Mouse (Mus musculus): ENCODE results near the gene Ubxn7. TPM values are rescaled to one million over a fixed set of nuclear protein-coding genes. Genes with fewer than 3 reads are reported as not detected.

Ubxn7 gene
- polyA plus RNA-seq, 1 experiment from 2014 or later, result 30.4 TPM

DNA sequence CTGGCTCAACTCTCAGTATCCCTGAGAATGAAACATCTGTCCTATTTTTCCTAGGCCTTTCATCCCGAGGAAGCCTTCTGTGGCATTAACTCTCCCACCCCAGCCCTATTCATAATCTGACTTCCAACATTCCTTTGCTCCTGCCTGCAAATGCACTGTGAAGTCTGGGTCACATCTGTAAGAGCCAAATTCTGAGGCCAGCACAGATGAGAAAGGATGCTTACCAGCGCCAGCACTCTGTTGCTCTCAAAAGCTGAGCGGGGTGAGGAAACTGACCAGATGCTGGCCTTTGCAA is 64.4 kb downstream of the Ubxn7 start:
- no peaks in the 10 kb centered on the region for H3K4me1 ChIP-seq (replicated peaks; ENCODE audit: control insufficient read depth, insufficient read depth, low read length)
- H3K4me2 ChIP-seq (ENCODE audit: low read length), result no peak overlapping the region
- H3K27me3 ChIP-seq (replicated peaks; ENCODE audit: control insufficient read depth, insufficient read depth, low read length), result no peaks in the 10 kb centered on the region
- H3K36me3 ChIP-seq (ENCODE audit: control insufficient read depth, insufficient read depth), result peaks cover 1% of the 10 kb centered on the region; the same call in 1 of the 2 replicates
- no peak overlapping the region for H3K27ac ChIP-seq (ENCODE audit: low read length)
- H3K9me3 ChIP-seq (ENCODE audit: control insufficient read depth, low read length), result no peaks in the 10 kb centered on the region
- no peak overlapping the region for H3K9ac ChIP-seq (replicated peaks; ENCODE audit: low read depth, low read length)
- H3K4me3 ChIP-seq (replicated peaks; ENCODE audit: low read length), result no peak overlapping the region
- no peak for ATAC-seq
- 67% methylated on average over 3 of the region's 3 CpGs for WGBS

DNA sequence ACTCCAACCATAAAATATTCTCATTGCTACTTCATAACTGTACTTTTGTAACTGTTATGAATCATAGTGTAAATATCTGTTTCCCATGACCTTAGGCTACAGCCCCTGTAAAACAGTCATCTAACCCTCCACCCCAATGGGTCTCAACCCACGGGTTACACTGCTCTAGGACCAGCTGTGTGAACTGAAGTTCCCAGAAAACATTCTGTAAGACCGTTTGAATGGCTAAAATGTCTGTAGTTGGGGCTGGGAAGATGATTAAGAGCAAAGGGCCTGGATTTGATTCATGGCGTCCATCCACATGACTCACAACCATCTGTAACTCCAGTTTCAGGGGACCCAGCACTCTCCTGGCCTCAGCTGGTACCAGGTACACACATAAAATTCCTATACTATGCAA is 66.1 kb downstream of the Ubxn7 start:
- H3K9ac ChIP-seq (replicated peaks; ENCODE audit: low read depth, low read length), result no peak overlapping the region
- no peak for ATAC-seq
- no peak overlapping the region for H3K4me2 ChIP-seq (ENCODE audit: low read length)
- no peaks in the 10 kb centered on the region for H3K4me1 ChIP-seq (replicated peaks; ENCODE audit: control insufficient read depth, insufficient read depth, low read length)
- 75% methylated on average over 3 of the region's 3 CpGs for WGBS
- H3K9me3 ChIP-seq (ENCODE audit: control insufficient read depth, low read length), result no peaks in the 10 kb centered on the region
- no peaks in the 10 kb centered on the region for H3K36me3 ChIP-seq (ENCODE audit: control insufficient read depth, insufficient read depth)
- H3K27me3 ChIP-seq (replicated peaks; ENCODE audit: control insufficient read depth, insufficient read depth, low read length), result no peaks in the 10 kb centered on the region
- H3K4me3 ChIP-seq (replicated peaks; ENCODE audit: low read length), result no peak overlapping the region
- H3K27ac ChIP-seq (ENCODE audit: low read length), result no peak overlapping the region

DNA sequence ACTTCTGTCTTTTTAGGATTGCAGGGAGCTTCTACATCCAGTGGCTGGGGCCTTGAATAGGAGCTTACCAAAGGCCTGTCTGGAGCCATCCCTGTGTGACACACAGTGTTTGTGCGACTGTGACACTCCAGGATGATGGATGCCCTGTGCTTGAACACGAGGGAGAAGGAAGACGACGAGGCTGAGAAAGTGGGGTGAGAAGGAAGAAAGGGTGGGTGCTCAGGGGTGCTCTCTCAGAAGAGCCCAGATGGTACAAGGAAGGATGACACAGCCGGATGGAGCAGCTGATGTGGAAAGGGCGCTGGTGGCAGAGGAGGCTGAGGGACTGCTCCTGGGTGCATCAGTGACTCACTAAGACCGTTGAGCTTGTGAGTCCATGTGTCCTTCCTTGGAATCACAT is 68.2 kb downstream of the Ubxn7 start, which contains the start of gene Tm4sf19:
Gene Tm4sf19 (plus strand): TSS at position 240 of the 400 bp plus-strand sequence.
- Histone ChIP-seq H3K27me3 (replicated peaks; ENCODE audit: control insufficient read depth, insufficient read depth, low read length) (no peaks in the 10 kb centered on the region), H3K9me3 (ENCODE audit: control insufficient read depth, low read length) (no peaks in the 10 kb centered on the region), H3K4me3 (replicated peaks; ENCODE audit: low read length) (no peak within 1 kb of the TSS), H3K27ac (ENCODE audit: low read length) (no peak within 1 kb of the TSS), H3K9ac (replicated peaks; ENCODE audit: low read depth, low read length) (no peak within 1 kb of the TSS), H3K36me3 (ENCODE audit: control insufficient read depth, insufficient read depth) (no peaks in the 10 kb centered on the region), H3K4me1 (replicated peaks; ENCODE audit: control insufficient read depth, insufficient read depth, low read length) (no peaks in the 10 kb centered on the region), H3K4me2 (ENCODE audit: low read length) (no peak within 1 kb of the TSS)
- 90% methylated on average over 7 of the region's 7 CpGs for WGBS
- ATAC-seq, result no peak

DNA sequence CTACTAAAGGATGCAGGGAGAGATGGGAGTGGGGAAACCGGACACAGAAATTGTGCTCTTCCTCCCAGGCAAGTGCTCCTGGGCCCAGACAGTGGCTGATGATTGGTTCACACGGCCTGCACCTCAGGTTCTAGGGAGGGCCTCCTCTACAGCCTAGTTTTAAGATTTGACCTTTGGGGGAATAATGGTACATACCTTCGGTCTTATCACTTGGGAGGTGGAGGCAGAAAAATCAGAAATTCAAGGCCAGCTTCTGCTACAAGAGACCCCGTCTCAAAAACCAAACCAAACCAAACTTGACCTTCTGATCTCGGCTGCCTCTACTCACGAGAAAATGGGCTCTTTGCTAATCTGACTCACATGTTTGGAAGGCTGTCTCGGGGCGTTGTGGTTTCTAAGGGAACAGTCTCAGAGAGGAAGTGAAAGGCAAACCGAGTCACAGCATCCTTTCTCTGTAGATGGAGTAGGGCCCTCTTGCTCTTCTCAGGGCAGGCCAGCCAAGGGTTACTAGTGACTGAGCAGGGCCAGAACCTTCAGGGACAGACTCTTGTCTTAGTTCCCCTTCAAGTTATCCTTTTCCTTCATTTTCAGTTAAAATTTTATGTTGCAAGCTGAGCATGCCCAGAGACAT is 69.4 kb downstream of the Ubxn7 start:
- Histone ChIP-seq H3K9me3 (ENCODE audit: control insufficient read depth, low read length) (no peaks in the 10 kb centered on the region), H3K36me3 (ENCODE audit: control insufficient read depth, insufficient read depth) (no peaks in the 10 kb centered on the region), H3K4me2 (ENCODE audit: low read length) (no peak overlapping the region), H3K4me3 (replicated peaks; ENCODE audit: low read length) (no peak overlapping the region), H3K27ac (ENCODE audit: low read length) (no peak overlapping the region), H3K4me1 (replicated peaks; ENCODE audit: control insufficient read depth, insufficient read depth, low read length) (no peaks in the 10 kb centered on the region), H3K9ac (replicated peaks; ENCODE audit: low read depth, low read length) (no peak overlapping the region), H3K27me3 (replicated peaks; ENCODE audit: control insufficient read depth, insufficient read depth, low read length) (no peaks in the 10 kb centered on the region)
- no peak for ATAC-seq
- WGBS, result 84% methylated on average over 9 of the region's 9 CpGs

DNA sequence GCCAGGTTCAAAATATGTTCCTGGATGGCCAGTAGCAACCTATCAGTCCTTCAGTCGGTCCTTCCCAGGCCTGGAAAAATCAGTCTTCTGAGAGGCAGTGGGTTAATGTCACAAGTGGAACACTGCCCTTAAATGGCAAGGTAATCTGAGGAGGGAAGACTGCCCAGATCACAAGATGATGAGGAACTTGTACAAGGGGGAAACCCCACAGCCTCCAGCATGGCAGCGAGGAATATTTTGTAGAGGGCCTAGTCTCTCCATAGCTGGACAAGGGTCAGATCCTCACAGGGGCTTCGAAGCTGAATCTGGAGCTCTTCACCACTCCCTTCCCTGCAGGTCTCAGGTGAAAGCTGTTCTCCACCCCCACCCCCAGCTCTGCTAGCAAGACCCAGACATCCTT is 70.8 kb downstream of the Ubxn7 start:
- WGBS, result 86% methylated on average over 3 of the region's 3 CpGs
- H3K27ac ChIP-seq (ENCODE audit: low read length), result no peak overlapping the region

DNA sequence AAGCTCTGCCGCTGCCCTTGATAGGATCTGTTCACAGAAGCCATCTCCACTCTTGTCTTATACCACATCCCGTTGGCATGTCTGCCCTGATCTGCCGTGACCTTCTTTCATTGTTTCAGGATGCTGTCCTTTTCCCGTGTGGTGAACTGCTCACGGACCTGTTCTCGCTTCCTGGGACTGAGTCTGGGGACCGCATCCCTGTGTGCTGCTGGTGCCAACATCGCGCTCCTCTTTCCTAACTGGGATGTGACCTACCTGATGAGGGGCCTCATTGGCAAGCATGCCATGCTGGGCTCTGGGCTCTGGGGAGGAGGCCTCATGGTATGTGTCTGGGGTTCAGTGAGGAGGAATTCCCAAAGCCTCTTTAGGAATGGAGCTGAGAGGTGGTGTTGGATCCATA is 73.7 kb downstream of the Ubxn7 start:
- ATAC-seq, result no peak
- WGBS, result 91% methylated on average over 9 of the region's 9 CpGs

More for the DNA sequence above, 70.8 kb downstream of the Ubxn7 start:
- H3K4me1 ChIP-seq (replicated peaks; ENCODE audit: control insufficient read depth, insufficient read depth, low read length), result no peaks in the 10 kb centered on the region
- no peaks in the 10 kb centered on the region for H3K36me3 ChIP-seq (ENCODE audit: control insufficient read depth, insufficient read depth)
- H3K4me3 ChIP-seq (replicated peaks; ENCODE audit: low read length), result no peak overlapping the region
- no peaks in the 10 kb centered on the region for H3K9me3 ChIP-seq (ENCODE audit: control insufficient read depth, low read length)
- H3K9ac ChIP-seq (replicated peaks; ENCODE audit: low read depth, low read length), result no peak overlapping the region
- H3K27me3 ChIP-seq (replicated peaks; ENCODE audit: control insufficient read depth, insufficient read depth, low read length), result no peaks in the 10 kb centered on the region
- no peak for ATAC-seq
- no peak overlapping the region for H3K4me2 ChIP-seq (ENCODE audit: low read length)

DNA sequence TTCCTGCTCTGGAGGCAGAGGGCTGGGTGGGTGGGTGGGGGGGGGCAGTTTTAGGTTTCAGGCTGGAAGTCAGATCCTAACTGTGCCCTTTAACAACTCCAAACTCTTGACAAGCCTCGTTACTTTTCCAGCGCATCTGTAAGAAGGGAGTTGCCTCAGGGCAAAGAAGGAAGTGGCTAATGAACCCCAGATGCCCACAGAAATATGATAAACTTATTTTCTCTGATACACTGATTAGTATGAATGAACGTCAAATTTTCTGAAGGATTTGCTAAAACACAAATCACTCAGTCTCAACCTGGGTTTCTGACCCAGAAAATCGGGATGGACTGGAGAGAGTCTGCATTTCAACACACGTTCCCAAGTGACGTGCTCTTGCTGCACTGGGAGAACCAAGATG is 74.6 kb downstream of the Ubxn7 start:
- no peaks in the 10 kb centered on the region for H3K9me3 ChIP-seq (ENCODE audit: control insufficient read depth, low read length)
- WGBS, result 77% methylated on average over 6 of the region's 6 CpGs
- no peaks in the 10 kb centered on the region for H3K4me1 ChIP-seq (replicated peaks; ENCODE audit: control insufficient read depth, insufficient read depth, low read length)
- no peak for ATAC-seq
- H3K4me3 ChIP-seq (replicated peaks; ENCODE audit: low read length), result no peak overlapping the region
- no peak overlapping the region for H3K9ac ChIP-seq (replicated peaks; ENCODE audit: low read depth, low read length)
- H3K36me3 ChIP-seq (ENCODE audit: control insufficient read depth, insufficient read depth), result no peaks in the 10 kb centered on the region
- no peak overlapping the region for H3K27ac ChIP-seq (ENCODE audit: low read length)
- H3K4me2 ChIP-seq (ENCODE audit: low read length), result no peak overlapping the region
- no peaks in the 10 kb centered on the region for H3K27me3 ChIP-seq (replicated peaks; ENCODE audit: control insufficient read depth, insufficient read depth, low read length)

More for the DNA sequence above, 73.7 kb downstream of the Ubxn7 start:
- H3K4me2 ChIP-seq (ENCODE audit: low read length), result no peak overlapping the region
- no peaks in the 10 kb centered on the region for H3K27me3 ChIP-seq (replicated peaks; ENCODE audit: control insufficient read depth, insufficient read depth, low read length)
- H3K4me3 ChIP-seq (replicated peaks; ENCODE audit: low read length), result no peak overlapping the region
- no peaks in the 10 kb centered on the region for H3K36me3 ChIP-seq (ENCODE audit: control insufficient read depth, insufficient read depth)
- H3K9me3 ChIP-seq (ENCODE audit: control insufficient read depth, low read length), result no peaks in the 10 kb centered on the region
- H3K9ac ChIP-seq (replicated peaks; ENCODE audit: low read depth, low read length), result no peak overlapping the region
- H3K27ac ChIP-seq (ENCODE audit: low read length), result no peak overlapping the region
- no peaks in the 10 kb centered on the region for H3K4me1 ChIP-seq (replicated peaks; ENCODE audit: control insufficient read depth, insufficient read depth, low read length)

DNA sequence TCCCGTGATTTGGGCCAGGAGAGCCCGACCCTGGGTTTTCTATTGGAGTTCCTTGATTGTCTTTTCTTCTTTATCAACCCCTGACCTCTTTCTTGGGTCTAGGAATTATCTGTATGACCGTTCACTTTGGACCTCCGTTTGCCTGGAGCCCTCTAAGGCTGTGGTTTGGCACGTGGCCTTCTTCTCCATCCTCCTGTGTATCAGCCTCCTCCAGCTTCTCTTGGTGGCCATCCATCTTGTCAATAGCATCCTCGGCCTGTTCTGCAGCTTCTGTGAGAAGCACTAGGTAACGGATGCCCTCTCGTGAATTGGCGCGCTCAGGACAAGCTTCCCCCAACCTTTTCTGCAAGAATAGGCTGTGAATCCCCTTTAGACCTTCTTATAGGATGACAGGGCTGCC is 75.7 kb downstream of the Ubxn7 start:
- Histone ChIP-seq H3K27me3 (replicated peaks; ENCODE audit: control insufficient read depth, insufficient read depth, low read length) (no peaks in the 10 kb centered on the region), H3K4me1 (replicated peaks; ENCODE audit: control insufficient read depth, insufficient read depth, low read length) (no peaks in the 10 kb centered on the region), H3K4me3 (replicated peaks; ENCODE audit: low read length) (no peak overlapping the region), H3K27ac (ENCODE audit: low read length) (no peak overlapping the region), H3K36me3 (ENCODE audit: control insufficient read depth, insufficient read depth) (no peaks in the 10 kb centered on the region), H3K9me3 (ENCODE audit: control insufficient read depth, low read length) (no peaks in the 10 kb centered on the region), H3K4me2 (ENCODE audit: low read length) (no peak overlapping the region), H3K9ac (replicated peaks; ENCODE audit: low read depth, low read length) (no peak overlapping the region)
- 86% methylated on average over 10 of the region's 10 CpGs for WGBS
- ATAC-seq, result no peak

DNA sequence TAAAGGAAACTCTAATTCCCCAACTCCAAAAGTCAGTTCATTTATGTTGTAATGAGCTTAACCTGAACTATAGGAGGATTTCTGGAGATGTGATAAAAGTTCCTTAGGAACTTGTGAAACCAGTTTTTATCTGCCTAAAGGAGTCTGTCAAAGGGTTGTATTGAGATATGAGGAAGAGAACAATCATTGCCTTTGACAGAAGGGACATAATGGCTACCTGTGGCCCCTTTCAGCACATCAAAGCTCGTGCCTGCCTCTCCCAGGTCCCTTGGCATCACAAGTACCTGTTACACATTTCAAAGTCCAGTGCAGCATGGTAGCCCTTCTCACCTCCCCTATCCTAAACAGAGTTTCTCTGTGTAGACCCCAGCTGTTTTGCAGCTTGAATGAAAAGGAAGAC is 85.4 kb downstream of the Ubxn7 start:
- Histone ChIP-seq H3K9me3 (ENCODE audit: control insufficient read depth, low read length) (no peaks in the 10 kb centered on the region), H3K4me2 (ENCODE audit: low read length) (no peak overlapping the region), H3K27ac (ENCODE audit: low read length) (no peak overlapping the region), H3K36me3 (ENCODE audit: control insufficient read depth, insufficient read depth) (no peaks in the 10 kb centered on the region), H3K4me3 (replicated peaks; ENCODE audit: low read length) (no peak overlapping the region), H3K9ac (replicated peaks; ENCODE audit: low read depth, low read length) (no peak overlapping the region), H3K4me1 (replicated peaks; ENCODE audit: control insufficient read depth, insufficient read depth, low read length) (peaks cover 10% of the 10 kb centered on the region), H3K27me3 (replicated peaks; ENCODE audit: control insufficient read depth, insufficient read depth, low read length) (no peaks in the 10 kb centered on the region)
- WGBS, result 62% methylated on average over 1 of the region's 1 CpGs
- ATAC-seq, result no peak
